Mouse (Mus musculus) thymus, postnatal 0 days (tissue): ENCODE data around the gene Lce1j. TPM values are rescaled to one million over a fixed set of nuclear protein-coding genes. Genes with fewer than 3 reads are reported as not detected.
"Not testable (repeated sequence)": the region's sequence is repeated elsewhere in the genome, so short reads cannot be mapped to it uniquely, and the experiment has no call there.

Source experiments
- DNase-seq: peaks from one replicate; pipeline ENCODE4 v3.0.0-alpha.2; 2015; ENCODE audit warnings: low spot score
- polyA plus RNA-seq: library from polyadenylated mRNA; unstranded; fragments of >200 nt; fragmentation: Nextera tagmentation; extraction: Ambion mirVana; gene quantifications from 2 replicates; pipeline ENCODE4 v1.2.1, GENCODE M21; 2015

Lce1j gene
- polyA plus RNA-seq, result 1.4 and 1.5 TPM in 2 replicates

DNA sequence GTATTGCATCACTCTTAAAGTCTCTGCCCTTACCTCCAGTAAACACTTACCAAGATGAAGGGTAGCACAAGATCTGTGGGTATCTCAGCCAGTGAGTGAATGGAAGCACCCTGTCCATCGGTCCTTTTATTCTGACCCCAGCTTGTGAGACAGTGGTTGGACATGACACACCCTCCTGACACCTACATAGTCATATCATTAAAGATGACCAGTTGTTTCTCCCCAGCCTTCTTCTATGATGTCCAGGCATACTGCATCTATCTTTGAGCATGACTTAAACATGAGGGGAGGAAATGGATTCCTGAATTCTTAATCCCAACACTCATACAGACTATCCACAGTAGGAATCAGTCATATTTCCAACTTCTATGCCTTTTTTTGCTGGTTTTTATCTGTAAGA lies at the start of gene Lce1j:
Gene Lce1j, minus strand, starts transcription at position 101 of the 400 bp plus-strand sequence.
- no peak for DNase-seq

DNA sequence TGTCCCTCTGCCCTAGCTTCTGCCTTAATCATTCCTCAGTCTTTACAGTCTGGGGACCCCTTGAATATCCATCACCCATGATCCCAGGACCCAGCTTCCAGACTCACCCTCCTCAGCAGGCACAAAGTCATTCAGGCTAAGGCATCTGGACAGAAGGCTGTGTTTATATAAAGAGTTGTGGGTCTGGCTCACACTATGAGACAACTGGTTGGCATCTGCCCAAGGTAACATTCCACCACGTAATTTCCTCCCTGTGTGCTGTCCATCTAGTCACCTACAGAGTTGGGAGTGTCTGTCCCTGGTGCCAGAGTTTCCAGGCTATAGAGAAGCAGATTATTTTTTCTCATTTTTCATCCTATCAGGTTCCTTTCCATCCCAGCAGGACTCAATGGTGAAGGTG lies 36.8 kb upstream of the Lce1j start, which contains the start of gene Kprp:
Gene Kprp, minus strand, starts transcription at position 140 of the 400 bp plus-strand sequence.
- DNase-seq, result no peak

DNA sequence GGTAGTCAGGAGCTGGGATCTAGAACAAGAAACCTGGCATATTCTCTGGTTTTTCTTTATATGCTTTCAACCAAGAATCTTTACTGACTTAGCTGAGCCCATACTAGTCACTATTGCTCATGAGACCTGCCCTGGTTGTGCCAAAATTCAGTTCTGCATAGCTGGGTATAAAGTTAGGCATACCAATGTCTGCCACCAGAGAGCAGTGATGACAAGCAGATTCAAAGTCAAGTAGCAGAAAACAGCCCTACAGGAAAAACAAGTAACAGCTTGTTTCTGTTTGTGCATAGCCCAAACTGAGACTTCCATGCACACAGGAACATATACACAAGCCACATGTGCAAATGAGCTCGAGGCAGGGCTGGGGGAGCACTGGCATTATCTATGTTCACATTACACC lies 35.5 kb upstream of the Lce1j start:
- DNase-seq, result no peak

DNA sequence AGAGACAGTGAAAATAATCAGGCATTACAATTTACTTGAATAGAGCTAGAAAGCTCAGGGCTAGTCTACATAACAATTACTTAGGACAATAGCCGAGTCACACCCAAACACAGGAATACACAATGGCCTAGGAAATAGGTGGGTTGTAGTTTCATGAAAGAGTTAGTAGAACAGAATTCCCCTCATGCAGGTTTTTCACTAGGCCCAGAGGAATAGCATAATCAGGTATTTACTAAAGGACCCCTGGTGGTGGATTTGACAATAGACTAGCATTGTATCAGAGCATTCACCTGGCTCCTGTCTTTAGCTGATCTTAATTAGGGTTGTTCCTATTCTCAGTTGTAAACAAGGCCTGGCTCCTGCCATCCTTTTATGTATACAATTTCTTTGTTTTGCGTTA lies 25.7 kb upstream of the Lce1j start:
- not testable (repeated sequence) for DNase-seq

DNA sequence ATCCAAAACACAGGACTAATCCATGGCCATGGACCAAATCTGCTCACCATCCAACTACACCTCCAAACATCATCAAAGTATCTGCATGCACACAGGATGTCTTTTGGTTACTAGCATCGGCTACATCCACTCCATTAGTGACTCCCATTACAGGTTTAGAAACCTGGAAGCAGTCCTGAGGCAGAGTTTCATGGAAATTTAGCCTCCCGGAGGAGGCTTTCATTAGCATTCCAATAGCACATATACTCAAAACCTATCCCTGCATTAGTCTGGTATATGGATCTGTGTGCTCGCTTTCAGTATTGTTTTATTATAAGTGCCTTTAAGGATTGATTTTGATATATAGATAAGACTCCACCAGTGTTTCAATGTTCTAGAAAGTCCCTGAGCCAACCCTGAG lies 25.3 kb upstream of the Lce1j start:
- DNase-seq, result no peak

DNA sequence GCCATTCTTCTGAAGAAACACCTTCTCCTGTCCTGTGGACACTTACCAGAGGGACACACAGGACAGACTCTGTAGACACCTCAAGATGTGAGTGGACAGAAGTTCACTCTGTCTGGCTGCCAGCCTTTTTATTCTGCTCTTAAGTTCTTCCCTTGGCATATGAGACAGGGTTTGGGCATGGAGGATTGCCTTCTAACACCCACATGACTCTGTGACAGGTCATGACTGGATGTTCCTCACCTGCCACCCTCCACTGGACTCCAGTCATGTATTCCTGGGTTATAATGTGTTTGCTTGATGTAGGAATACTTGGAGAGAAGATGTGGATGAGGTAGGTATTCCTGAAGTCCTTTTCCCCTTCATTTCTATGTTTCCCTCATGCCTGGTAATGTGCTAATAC lies 17.5 kb upstream of the Lce1j start, which contains the start of gene Lce1k:
Gene Lce1k, minus strand, starts transcription at position 101 of the 400 bp plus-strand sequence.
- DNase-seq, result no peak

DNA sequence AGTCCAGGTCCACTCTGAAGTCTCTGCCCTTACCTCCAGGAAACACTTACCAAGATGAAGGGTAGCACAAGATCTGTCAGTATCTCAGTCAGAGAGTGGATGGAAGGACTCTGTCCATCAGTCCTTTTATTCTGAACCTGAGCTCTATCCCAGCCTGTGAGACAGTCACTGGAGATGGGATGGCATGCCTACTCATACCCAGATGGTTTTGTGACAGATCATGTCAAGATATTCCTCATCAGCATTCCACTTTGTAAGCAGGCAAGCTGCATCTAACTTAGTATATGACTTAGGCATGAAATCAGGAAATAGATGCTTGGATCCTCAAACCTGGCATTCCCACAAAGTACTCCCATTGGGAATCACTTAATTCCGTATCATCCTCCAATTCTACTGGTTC lies 11.5 kb downstream of the Lce1j start, which contains the start of gene Lce1i:
Gene Lce1i, minus strand, starts transcription at position 101 of the 400 bp plus-strand sequence.
- DNase-seq, result no peak

DNA sequence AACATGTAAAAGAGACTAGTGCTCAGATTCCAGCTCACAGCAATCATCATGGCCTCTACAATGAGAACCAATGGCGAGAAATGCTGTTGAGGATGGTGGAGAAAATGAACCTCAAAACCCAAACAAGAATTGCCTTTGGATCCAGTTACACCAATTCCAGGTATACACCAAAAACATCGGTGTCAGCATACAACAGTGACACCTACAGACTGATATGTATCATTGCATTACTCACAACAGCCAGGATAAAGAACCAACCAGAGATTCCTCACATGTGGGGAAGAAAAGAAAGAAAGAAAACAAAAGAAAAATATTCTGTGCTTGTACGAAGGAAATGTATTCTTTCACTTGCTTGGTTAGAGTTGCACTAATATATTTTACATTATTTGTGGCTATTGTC lies 18.7 kb downstream of the Lce1j start:
- no peak for DNase-seq

DNA sequence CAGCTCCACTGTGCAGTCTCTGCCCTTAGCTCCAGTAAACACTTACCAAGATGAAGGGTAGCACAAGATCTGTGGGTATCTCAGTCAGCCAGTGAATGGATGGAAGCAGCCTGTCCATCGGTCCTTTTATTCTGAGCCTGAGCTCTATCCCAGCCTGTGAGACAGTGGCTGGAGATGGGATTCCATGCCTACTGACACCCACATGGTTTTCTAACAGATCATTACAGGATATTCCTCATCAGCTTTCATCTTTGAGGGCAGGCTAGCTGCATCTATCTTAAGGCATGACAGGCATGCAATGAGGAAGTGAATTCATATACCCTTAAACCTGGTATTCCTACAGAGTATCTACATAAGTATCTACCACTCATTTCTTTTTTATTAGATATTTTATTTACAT lies 25.3 kb downstream of the Lce1j start, which contains the start of gene Lce1h:
Gene Lce1h, minus strand, starts transcription at position 101 of the 400 bp plus-strand sequence.
- DNase-seq, result no peak

DNA sequence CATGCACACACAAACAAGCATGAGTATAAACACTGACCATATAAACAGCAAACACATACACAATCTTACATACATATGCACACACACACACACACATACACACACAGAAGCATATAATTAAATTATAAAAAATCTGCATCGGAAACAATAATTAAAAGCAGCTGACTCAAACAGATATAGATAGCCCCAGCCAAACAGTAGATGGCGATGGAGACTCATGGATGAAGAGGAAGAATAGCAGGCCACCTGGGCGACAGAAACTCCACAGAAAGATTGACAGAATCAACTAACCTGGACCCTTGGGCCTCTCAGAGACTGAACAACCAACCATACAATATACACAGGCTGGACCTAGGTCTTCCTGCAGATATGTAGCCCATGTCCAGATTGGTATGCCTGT lies 37.1 kb downstream of the Lce1j start:
- no peak for DNase-seq

DNA sequence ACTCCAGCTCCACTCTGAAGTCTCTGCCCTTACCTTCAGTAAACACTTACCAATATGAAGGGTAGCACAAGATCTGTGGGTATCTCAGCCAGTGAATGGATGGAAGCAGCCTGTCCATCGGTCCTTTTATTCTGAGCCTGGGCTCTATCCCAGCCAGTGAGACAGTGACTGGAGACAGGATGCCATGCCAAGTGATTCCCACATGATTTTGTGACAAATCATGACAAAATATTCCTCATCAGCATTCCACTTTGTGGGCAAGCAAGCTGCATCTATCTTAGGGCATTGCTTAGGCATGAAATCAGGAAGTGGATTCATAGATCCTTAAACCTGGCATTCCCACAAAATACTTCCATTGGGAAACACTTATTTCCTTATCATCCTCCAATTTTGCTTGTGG lies 38.1 kb downstream of the Lce1j start, which contains the start of gene Lce1g:
Gene Lce1g, minus strand, starts transcription at position 101 of the 400 bp plus-strand sequence.
- no peak for DNase-seq

DNA sequence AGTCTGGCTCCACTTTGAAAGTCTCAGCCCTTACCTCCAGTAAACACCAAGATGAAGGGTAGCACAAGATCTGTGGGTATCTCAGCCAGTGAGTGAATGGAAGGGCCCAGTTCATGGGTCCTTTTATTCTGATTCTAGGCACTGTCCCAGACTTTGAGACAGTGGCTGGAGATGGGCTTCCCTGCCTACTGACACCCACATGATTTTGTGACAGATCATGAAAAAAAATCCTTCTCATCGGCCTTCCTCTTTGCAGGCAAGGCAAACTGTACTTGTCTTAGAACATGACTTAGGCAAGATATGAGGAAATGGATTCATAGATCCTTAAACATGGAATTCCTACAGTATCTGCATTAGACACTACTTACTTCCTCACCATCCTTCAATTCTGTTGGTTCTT lies 51.3 kb downstream of the Lce1j start, which contains the start of gene Gm38119:
Gene Gm38119, minus strand, starts transcription at position 101 of the 400 bp plus-strand sequence.
- DNase-seq, result no peak

Other genes with a start within 250 kb of the Lce1j start
- gene Ivl, start 216.8 kb downstream of the Lce1j start, polyA plus RNA-seq, result 0.14 and 0.25 TPM in 2 replicates
- 0.16 TPM in 1 of 2 replicates, not detected in the other for gene Smcp, start 201.5 kb downstream of the Lce1j start, polyA plus RNA-seq
- gene 2210017I01Rik, start 183.0 kb downstream of the Lce1j start, polyA plus RNA-seq, result not detected in 2 replicates
- gene Lce6a, start 168.9 kb downstream of the Lce1j start, polyA plus RNA-seq, result not detected in 2 replicates
- gene Lce1a1, start 142.2 kb downstream of the Lce1j start, polyA plus RNA-seq, result 0.34 TPM in 1 of 2 replicates, not detected in the other
- not detected in 2 replicates for gene Lce1b, start 133.6 kb downstream of the Lce1j start, polyA plus RNA-seq
- 0.20 and 0.49 TPM in 2 replicates for gene Lce1a2, start 120.2 kb downstream of the Lce1j start, polyA plus RNA-seq
- not detected in 2 replicates for gene Lce1c, start 111.3 kb downstream of the Lce1j start, polyA plus RNA-seq
- gene Lce1d, start 103.3 kb downstream of the Lce1j start, polyA plus RNA-seq, result not detected in 2 replicates
- 0.27 and 0.39 TPM in 2 replicates for gene Lce1e, start 81.4 kb downstream of the Lce1j start, polyA plus RNA-seq
- not detected in 2 replicates for gene Lce1f, start 70.2 kb downstream of the Lce1j start, polyA plus RNA-seq
- gene Gm38119, start 51.4 kb downstream of the Lce1j start, polyA plus RNA-seq, result not detected in 2 replicates
- 0.14 TPM in 1 of 2 replicates, not detected in the other for gene Lce1g, start 38.2 kb downstream of the Lce1j start, polyA plus RNA-seq
- 0.21 and 0.50 TPM in 2 replicates for gene Lce1h, start 25.4 kb downstream of the Lce1j start, polyA plus RNA-seq
- gene Lce1i, start 11.6 kb downstream of the Lce1j start, polyA plus RNA-seq, result 0.24 and 0.26 TPM in 2 replicates
- gene Lce1k, start 17.4 kb upstream of the Lce1j start, polyA plus RNA-seq, result not detected in 2 replicates
- 0.04 and 0.10 TPM in 2 replicates for gene Kprp, start 36.7 kb upstream of the Lce1j start, polyA plus RNA-seq
- gene Lce1l, start 60.8 kb upstream of the Lce1j start, polyA plus RNA-seq, result not detected in 2 replicates
- gene 2310050C09Rik, start 79.7 kb upstream of the Lce1j start, polyA plus RNA-seq, result 0.19 TPM in 1 of 2 replicates, not detected in the other
- gene Lce3a, start 135.7 kb upstream of the Lce1j start, polyA plus RNA-seq, result 0.42 TPM in 1 of 2 replicates, not detected in the other
- 1.8 and 2.0 TPM in 2 replicates for gene Lce3b, start 142.5 kb upstream of the Lce1j start, polyA plus RNA-seq
- gene Lce3c, start 154.0 kb upstream of the Lce1j start, polyA plus RNA-seq, result 0.66 and 1.4 TPM in 2 replicates
- gene Lce3d, start 166.9 kb upstream of the Lce1j start, polyA plus RNA-seq, result 0.57 and 0.59 TPM in 2 replicates
- gene Lce3e, start 176.5 kb upstream of the Lce1j start, polyA plus RNA-seq, result 0.77 and 0.79 TPM in 2 replicates
- 0.46 TPM in 1 of 2 replicates, not detected in the other for gene Lce3f, start 201.7 kb upstream of the Lce1j start, polyA plus RNA-seq
- 3.1 and 3.9 TPM in 2 replicates for gene Crct1, start 225.2 kb upstream of the Lce1j start, polyA plus RNA-seq
- gene Lce1m, start 228.5 kb upstream of the Lce1j start, polyA plus RNA-seq, result 0.59 and 1.0 TPM in 2 replicates